Mouse (Mus musculus) thymus, postnatal 10 days (tissue): ENCODE data around the gene Pitpna.
"Not testable (repeated sequence)": the region's sequence is repeated elsewhere in the genome, so short reads cannot be mapped to it uniquely, and the experiment has no call there.

Source experiments
- DNase-seq, 2 experiments: peaks; one replicate each; pipeline ENCODE4 v3.0.0; 2021; ENCODE audit warnings: low spot score in 2 of 2

The Pitpna gene

GRCm38 (mm10) chr11:75588285-75588941, 516 bp downstream of the Pitpna start:
- peak; percentile 80 to 81 for DNase-seq

- no peak for DNase-seq
These were observed 4.7 kb downstream of the Pitpna start for GRCm38 (mm10) chr11:75592612-75593011.

- peak; percentile 35 to 39 for DNase-seq
These were observed 6.5 kb downstream of the Pitpna start for GRCm38 (mm10) chr11:75594431-75594830.

- no peak for DNase-seq
These were observed 7.5 kb downstream of the Pitpna start for GRCm38 (mm10) chr11:75595404-75595803.

- DNase-seq: no peak
These were observed 7.9 kb downstream of the Pitpna start for GRCm38 (mm10) chr11:75595816-75596215.

- no peak for DNase-seq
These were observed 8.9 kb downstream of the Pitpna start for GRCm38 (mm10) chr11:75596726-75597255.

- no peak for DNase-seq
These were observed 10.1 kb downstream of the Pitpna start for GRCm38 (mm10) chr11:75598004-75598403.

GRCm38 (mm10) chr11:75599802-75600201, 11.9 kb downstream of the Pitpna start:
- DNase-seq: not testable (repeated sequence)

- no peak for DNase-seq
These were observed 16.9 kb downstream of the Pitpna start for GRCm38 (mm10) chr11:75604826-75605225.

GRCm38 (mm10) chr11:75605318-75605717, 17.4 kb downstream of the Pitpna start:
- DNase-seq: no peak

- DNase-seq: no peak
These were observed 20.9 kb downstream of the Pitpna start for GRCm38 (mm10) chr11:75608776-75609175.

GRCm38 (mm10) chr11:75610021-75610420, 22.1 kb downstream of the Pitpna start:
- DNase-seq: no peak

GRCm38 (mm10) chr11:75614769-75615168, 26.9 kb downstream of the Pitpna start:
- no peak for DNase-seq

- no peak for DNase-seq
These were observed 27.7 kb downstream of the Pitpna start for GRCm38 (mm10) chr11:75615556-75615955.

GRCm38 (mm10) chr11:75619133-75619532, 31.2 kb downstream of the Pitpna start:
- DNase-seq: peak; percentile 30 to 67

- no peak for DNase-seq
These were observed 32.4 kb downstream of the Pitpna start for GRCm38 (mm10) chr11:75620136-75620780.

- DNase-seq: no peak
These were observed 33.5 kb downstream of the Pitpna start for GRCm38 (mm10) chr11:75621426-75621825.

- DNase-seq: peak; percentile 37 to 47
These were observed 34.9 kb downstream of the Pitpna start for GRCm38 (mm10) chr11:75622588-75623329.

GRCm38 (mm10) chr11:75624102-75624554, 36.2 kb downstream of the Pitpna start:
- DNase-seq: no peak

- no peak for DNase-seq
These were observed 37.9 kb downstream of the Pitpna start for GRCm38 (mm10) chr11:75625820-75626219.

- DNase-seq: no peak
These were observed 42.2 kb downstream of the Pitpna start for GRCm38 (mm10) chr11:75630098-75630497.

GRCm38 (mm10) chr11:75630645-75631229, 42.8 kb downstream of the Pitpna start, which contains the start of gene Inpp5k:
Inpp5k (plus strand) TSS chr11:75630988.
- peak; percentile 92 to 96 for DNase-seq
